Mouse (Mus musculus) naive thymus-derived CD4-positive, alpha-beta T cell, adult 2 months (primary cell): Measurements from ENCODE around the gene Fermt3.

Experiments used
- DNase-seq: peaks from one replicate; pipeline ENCODE4 v3.0.0-alpha.2; 2011; ENCODE audit warnings: low read depth

Gene Fermt3

GRCm38 (mm10) chr19:6990712-6991111 lies 28.6 kb downstream of the Fermt3 start:
- DNase-seq = no peak

GRCm38 (mm10) chr19:6989251-6989650 lies 30.0 kb downstream of the Fermt3 start:
- no peak for DNase-seq

- DNase-seq = no peak
These were observed 31.4 kb downstream of the Fermt3 start for GRCm38 (mm10) chr19:6987904-6988285.

DNA sequence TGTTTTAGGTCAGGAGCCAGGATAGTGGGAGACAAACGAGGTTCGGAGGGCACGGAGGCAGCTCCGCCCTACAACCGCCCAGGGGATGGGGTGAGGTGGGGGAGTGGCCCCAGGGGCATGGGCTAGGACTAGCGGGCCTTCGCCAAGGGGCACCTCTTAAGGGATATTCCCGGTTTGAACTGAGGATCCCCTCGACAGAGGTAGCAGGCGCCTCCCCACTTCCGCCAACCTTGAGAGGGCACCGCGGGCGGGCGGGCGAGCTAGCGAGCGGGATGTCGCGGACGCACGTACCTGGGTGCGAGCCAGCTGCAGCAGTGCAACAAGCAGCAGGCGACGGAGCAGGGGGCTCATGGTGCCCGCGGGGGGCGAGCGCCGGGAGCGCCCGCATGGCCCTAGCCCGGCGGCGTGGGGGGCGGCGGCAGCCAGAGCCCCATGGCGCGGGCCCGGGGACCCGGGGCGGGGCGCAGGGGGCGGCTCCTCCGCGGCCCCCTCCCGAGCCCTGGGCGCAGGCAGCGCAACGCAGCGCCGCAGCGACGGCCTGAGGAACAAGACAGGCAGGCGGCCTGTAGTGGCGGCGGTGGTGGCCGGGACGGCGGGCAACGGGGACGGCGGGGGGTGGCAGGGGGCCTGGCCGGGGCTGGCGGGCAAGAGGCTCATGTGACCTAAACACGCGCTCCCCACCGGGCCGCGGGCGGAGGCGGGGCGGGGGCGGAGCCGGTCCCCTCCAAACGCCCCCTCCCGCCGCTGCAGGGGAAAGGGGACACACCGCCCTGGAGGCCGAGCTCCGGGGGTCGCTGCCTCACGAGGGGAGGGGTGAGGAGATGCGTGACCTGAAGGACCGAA lies 32.0 kb downstream of the Fermt3 start, which contains the start of gene Vegfb:
TSS of gene Vegfb (minus strand) at position 591 of the 843 bp plus-strand sequence.
- DNase-seq = peak; percentile 64

DNA sequence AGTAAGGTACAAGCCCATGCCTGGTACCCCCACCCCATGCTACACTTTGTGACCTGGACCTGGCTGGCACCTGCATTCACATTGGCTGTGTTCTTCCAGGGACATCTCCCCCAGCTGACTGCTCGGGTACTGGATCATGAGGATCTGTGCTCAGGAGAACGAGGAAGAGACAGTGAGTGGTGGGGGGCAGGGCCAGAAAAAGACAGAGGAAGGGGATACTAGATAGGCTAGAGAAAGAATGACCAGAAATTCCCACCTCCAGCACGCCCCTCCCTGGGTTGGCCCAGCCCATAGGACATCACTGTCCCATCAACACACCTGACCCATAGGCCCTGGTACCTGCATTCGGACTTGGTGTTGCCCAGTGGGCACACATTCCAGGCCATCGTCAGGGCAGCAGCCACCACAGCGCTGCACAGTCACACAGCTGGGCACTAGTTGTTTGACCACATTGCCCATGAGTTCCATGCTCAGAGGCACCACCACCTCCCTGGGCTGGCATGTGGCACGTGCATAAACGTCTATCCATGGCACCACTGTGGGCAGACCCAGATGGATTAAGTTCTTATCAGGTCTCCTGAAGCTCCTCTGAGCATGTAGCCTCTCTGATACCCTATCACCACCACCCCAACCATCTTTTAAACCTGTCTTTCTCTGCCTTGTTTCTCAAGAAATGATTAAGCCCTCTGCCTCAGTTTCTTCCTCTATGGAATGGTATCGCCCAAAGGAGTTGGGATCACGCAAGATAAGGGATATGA lies 33.1 kb downstream of the Fermt3 start:
- no peak for DNase-seq

DNA sequence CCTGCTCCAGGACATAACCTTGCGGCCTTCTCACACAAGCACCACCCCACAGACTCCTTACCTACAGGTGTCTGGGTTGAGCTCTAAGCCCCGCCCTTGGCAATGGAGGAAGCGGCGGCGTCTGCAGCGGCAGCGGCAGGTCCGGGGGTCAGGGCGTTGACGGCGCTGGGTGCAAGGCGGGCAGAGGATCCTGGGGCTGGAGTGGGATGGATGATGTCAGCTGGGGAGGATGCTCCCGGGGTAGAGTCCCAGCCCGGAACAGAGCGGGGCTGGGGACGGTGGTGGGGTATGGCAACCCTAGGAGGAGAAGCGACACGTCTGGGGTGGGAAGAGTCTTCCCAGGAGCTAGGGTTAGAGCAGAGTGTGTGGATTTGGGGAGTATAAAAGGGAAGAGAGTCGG lies 34.0 kb downstream of the Fermt3 start:
- DNase-seq = no peak

- no peak for DNase-seq
These were observed 35.6 kb downstream of the Fermt3 start for GRCm38 (mm10) chr19:6983621-6984020.

DNA sequence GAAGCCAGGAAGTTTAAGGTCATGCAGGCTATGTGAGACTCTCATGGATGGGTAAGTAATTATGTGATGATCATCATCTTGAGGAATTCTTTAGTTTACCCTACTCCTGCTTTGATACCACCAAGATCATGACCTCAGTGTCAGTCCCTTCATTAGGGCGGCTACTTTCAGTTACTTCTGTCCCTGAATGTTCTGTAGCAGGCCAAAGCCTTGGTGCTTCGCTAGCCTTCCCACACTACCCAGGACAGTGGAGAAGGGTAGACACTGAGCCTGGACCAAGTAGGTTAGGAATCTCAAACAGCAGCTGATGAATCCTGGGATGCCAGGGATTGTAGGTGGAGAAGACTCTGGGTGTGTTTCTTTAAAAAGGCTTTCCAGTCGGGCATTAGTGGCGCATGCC lies 37.8 kb downstream of the Fermt3 start:
- DNase-seq = no peak

- DNase-seq = peak; percentile 99
These were observed 38.7 kb downstream of the Fermt3 start, which contains the start of gene Fkbp2 for GRCm38 (mm10) chr19:6980381-6981093. Gene Fkbp2 (minus strand): TSS chr19:6980501.

DNA sequence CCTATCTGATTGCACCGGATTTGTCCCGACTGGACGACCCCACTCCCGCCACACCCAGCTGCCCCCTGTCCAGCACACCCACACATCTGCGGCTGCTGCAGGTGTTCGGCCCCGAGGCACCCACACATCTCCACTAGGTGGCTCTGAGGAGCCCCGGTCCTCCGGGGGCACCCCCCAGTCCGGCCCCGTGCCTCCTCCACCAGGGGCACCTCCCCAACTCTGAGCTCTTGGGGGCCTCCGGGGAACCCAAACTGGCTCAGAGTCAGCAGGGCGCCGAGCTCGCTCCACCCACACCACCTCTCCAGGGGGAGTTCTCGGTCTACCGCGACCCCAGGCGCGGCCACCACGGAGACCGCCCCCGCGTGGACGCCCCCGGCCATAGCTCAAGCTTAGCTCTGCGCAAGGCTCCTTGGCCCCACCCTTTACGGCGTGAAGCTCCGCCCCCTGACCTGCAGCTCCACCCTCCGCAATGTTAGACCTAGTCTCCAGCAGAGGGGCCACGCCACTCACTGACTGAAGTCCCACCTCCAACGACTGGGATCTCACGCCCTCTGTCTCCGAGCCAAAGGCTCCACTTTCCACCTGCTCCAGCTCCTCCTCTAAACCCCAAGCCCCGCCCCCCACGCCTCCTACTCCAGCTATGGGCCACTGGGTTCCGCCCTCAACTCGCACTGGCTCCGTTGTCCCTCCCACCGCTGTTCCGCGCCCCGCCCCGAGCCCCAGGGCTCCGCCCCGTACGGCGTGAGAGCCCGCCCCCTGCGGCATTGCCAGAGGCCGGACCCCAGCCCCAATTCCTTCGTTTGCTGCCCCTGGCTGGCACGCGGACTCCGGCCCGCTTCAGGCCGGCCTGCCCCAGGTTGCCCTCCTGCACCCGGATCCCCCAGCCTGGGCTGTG lies 39.5 kb downstream of the Fermt3 start:
- peak; percentile 99 for DNase-seq

DNA sequence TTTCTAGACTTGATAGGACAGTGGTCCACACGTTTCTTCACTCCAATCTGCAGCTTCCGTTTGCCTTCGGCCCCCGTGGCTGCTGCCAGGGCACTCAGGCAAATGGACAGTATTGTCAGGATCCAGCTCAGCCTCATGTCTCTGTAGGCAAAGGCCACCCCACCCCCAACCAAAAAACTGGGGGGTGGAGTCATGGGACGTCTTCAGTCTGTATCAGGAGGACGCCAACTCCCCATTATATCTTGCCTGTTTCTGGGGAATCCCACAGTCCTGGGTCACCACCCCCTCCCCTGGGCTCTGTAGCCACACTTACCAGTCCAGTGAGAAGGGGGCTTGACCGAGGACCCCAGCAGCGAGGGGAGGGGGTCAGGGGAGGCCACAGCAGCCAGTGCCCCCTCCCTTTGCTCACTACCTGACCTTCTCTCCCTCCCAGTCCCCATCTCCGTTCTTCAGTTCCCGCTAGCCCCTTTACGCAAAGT lies 40.2 kb downstream of the Fermt3 start:
- peak; percentile 53 for DNase-seq

- no peak for DNase-seq
These were observed 40.7 kb downstream of the Fermt3 start for GRCm38 (mm10) chr19:6978639-6978974.

GRCm38 (mm10) chr19:6977759-6978638 lies 41.3 kb downstream of the Fermt3 start:
- no peak for DNase-seq

GRCm38 (mm10) chr19:6975537-6976521 lies 43.4 kb downstream of the Fermt3 start, which contains the start of gene Plcb3:
Gene Plcb3 (minus strand): TSS chr19:6976470.
- peak; percentile 74 for DNase-seq

DNA sequence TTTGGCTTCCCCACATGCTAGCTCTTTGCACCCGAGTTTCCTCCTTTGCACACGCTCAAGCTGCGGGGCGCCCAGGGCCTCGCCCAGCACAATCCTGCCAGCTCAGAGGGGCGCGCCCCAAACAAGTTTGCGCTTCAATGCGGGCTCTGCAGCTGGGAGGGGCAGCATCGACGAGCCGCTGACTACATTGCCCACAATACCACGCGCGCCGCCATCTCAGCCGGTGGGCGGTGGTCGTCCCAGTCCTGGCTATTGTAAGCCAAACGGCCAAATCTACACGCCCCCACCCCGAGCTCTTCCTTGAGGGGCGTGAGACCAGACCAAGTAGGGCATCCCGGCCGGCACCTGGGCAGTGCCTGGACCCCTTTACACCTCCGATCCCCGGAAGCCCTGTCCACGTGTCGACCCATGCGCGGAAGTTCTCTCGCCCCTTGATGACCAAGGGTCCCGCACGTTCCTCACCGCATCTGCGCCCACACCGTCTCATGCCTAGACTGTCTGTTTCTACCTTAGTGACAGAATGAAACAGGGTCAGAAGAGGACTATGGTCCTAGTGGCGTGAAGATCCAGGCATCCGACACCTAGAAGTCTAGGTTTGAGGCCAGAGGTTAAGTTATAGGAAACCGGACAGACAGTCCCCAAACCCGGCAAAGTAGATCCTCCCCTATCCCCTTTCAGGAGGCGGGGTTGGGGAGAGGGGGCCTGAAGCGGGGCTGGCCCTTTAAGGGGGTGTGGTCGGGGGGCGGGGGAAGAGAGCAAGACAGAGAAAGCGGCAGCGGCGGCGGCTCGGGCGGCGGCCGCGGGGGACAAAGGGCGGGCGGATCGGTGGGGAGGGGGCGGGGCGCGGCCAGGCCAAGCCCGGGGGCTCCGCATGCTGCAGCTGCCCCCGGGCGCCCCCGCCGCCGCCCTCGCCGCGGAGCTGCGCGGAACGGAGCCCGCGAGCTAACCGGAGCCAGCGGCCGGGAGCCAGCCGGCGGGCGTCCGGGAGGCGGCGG lies 44.8 kb downstream of the Fermt3 start, which contains the start of gene Ppp1r14b:
TSS of gene Ppp1r14b (plus strand) at position 758 of the 995 bp plus-strand sequence.
- peak; percentile 80 for DNase-seq

DNA sequence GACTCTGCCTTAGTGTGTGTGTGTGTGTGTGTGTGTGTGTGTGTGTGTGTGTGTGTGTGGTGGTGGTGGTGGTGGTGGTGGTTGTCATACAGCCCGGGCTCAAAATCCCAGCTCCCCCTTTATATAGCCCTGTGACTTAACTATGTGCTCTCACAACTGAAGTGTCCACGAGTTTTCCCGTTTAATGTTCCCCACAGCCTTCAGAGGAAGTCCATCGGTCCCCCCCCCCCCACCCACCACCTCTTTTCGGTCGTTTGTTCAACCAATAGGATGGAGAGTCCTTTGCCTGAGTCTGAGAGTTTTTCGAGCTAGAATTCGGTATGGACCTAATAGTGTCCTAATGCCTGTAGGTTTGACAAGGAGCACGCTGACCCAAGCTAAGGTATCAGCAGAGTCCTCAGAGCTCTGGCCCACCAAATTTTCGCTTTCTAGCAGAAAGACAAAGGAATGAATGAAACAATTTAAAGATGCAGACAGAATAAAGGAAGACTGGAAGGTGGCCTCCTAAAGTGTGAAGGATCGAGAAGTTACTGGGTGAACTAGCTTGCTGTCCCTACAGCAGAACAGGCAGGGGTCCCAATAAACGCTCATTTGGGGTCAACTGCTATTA lies 45.6 kb downstream of the Fermt3 start:
- DNase-seq = no peak

DNA sequence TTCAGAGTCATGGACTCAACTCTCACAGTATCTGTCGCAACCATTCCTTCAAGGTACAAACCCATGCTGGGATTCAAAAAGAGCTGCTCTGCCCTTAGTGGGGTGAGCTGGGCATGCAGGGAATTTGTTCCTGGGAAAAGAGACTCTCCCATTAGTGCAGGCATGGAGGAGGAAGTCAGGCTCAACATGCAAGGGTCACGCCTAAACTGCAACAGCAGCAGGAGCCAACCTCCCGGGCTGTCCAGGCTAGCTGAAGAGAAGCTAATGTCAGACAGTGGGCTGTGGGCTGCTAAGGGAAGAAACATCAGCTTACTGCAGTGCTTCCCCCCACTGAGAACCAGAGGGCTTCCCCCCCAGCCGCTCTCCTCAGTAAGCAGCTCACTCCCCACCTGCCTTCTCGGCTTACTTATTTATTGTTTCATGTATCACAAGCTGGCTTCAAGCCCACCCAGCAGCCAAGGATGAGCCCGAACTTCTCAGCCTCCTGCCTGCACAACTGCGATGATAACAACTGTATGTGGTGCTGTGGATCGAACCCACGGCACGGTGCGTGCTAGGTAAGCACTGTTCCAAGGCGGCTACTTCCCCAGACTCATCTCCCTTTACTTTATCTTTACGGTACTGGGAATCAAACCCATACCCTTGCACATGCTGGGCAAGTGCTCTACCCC lies 46.9 kb downstream of the Fermt3 start:
- no peak for DNase-seq
